Mouse (Mus musculus) kidney, postnatal 14 days (tissue): Measurements from ENCODE around the gene Gpr87.

Experiments
- DNase-seq: peaks from one replicate; pipeline ENCODE4 v3.0.0; 2022; ENCODE audit warnings: mixed read lengths

Gene Gpr87

DNA sequence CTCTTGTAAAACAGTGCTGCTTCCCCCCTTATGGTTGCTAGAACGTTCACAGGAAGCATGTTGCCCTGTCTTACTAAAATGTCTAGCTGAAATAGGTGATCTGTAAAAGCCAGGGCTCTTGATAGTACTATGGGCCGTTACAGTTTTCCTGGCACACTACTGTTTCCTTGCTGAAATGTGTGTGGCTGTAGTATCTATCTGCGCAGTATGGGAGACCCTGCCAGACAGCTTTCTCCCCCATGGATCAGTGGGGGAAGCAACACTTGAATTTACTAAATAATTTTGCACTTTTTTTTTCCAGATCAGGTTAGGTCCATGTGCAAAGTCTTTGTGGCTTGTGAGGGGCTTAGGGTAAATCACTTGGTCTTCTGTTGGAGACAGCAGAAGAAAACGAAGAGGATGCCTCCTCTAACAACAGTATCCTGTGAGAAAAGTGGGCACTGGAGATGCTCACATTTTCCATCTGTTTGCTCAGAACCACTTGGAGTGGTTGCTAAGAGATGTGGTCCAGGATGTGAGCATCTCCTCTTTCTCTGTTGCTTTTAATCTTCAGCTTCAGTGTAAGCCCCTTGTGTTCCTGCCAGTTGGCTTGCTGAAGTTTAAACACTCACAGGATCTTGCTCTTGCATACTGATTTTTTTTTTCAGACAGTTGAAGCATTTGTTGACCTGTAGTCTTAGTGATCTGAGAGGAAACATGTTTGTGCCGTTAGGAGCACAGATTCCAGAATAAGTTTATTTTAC, 58.8 kb downstream of the Gpr87 start:
- no peak for DNase-seq

DNA sequence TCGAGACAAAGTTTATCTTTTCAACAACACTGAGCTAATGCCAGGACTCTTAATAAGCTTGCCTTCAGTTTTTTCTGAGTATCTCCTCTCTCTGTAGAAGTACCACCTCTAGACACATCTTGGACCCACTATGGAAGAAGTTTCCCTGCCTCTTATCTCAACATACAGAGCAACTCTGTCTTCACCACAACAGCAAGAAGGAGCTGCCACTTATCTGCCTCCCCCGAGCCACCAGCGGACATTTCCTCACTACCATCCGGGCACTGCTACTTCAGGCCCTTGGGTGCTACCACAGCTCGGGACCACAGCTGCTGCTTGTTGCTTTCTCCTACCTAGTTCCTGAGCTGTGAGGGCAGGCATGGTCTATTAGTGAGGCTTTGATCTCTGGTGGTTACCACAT, 61.7 kb downstream of the Gpr87 start:
- no peak for DNase-seq

DNA sequence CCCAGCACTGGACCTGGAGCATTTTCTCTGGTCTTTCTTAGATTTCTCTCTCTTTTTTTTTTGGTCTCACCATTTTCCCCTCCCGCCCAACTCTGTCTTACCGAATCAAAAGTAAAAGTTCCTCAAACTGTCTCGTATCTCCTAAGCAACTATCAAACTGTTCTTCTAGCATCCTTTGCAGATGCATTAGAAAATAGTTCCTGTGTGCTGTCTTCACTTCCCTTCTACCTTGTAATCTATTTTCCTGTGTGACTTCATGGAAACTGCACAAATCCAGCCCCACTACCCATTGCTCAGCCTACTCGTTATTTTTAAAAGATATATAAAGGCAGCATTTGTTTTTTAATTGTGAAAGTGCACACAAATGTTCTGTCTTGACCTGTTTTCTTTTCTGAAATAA, 62.9 kb downstream of the Gpr87 start:
- DNase-seq = no peak

DNA sequence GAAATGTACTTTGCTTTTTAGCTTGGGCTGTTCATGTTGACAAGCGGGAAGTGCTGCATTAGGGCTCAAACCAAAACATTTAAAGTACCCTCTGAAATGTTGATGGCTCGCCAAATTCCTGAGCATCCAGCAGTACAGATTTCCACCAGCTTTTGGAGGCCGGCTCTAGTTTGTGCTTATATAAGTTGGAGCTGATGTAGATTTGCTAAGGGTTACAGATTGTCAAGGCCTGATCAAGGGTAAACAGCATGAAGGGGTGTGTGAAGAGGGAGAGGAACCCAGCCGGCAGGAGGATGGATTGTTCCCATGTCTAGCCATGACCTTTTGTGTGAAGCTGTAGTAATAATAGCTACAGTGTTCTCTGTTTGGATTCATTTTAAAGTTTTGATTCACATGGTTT, 63.8 kb downstream of the Gpr87 start:
- peak; percentile 14 for DNase-seq

DNA sequence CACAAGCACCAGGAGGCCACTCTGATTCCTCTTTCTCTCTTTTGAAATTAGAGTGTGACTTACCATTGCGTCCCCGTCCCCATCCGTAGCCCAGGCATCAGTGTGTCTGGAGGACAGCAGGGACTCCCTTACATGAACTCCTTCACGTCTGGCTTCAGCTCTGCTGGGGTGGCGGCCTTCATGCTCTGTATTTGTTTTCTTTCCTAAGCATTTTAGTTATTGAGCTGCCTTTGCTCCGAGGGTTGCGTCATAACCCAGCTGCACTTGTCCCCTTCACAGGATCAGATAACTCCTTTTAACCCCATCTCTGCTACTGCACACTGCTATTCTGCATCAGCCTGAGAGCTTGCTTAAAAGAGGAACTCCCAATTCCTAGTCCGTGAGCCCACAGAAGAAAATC, 64.5 kb downstream of the Gpr87 start:
- peak; percentile 28 for DNase-seq

DNA sequence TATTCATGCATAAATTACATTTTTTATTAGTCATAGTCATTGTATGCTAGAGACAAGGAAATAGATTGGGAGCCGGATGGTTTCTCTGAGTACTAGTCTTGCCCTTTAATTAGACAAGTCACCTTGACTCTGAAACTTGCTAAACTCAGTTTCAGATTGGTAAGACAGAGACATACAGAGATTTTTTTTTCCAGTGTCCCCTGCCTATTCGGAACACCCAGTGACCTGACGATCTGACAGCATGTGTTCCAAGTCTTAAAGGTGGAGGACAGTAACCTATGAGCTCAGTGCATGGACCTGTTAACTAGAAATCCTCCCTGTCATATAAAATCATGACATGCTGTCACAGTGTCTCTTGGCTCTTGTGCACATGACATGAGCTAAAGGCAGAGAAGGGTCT, 65.4 kb downstream of the Gpr87 start:
- no peak for DNase-seq
